Mouse (Mus musculus) olfactory bulb, adult 2 months (tissue): ENCODE measurements around the gene 2200002D01Rik.

ENCODE experiments used
- CTCF ChIP-seq: fragments of 200-500 bp; IDR thresholded peaks from 2 replicates; pipeline ENCODE4 v1.5.1; 2012; ENCODE audit warnings: low read depth, mild to moderate bottlenecking, low read length, moderate library complexity; ENCODE audit not compliant: insufficient read depth
- POLR2A ChIP-seq: fragments of 200-500 bp; IDR thresholded peaks from 2 replicates; pipeline ENCODE4 v1.6.1; 2012; ENCODE audit warnings: mild to moderate bottlenecking, low read depth, low read length, moderate library complexity; ENCODE audit not compliant: insufficient read depth

DNA sequence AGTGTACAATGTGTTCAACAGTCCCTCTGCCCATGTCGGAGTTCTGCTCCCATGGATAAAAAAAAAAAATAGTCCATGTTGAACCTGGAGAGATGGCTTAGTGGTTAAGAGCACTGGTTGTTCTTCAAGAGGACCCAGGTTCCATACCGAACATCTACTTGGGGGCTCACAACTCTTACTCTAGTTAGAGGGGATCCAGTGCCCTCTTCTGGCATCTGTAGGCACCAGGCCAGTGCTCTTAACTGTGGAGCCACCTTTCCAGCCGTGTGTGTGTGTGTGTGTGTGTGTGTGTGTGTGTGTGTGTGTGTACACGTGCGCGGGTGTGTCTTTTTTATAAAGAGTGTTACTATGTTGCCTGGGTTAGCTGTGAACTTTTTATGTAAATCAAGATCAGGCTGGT, 45.7 kb downstream of the 2200002D01Rik start:
- TF ChIP-seq POLR2A (no peak), CTCF (no peak)
